Mouse (Mus musculus) E14TG2a.4 (cell line): ENCODE results near the gene Mmp15.

Source experiments
- CTCF ChIP-seq: conservative IDR thresholded peaks from 2 replicates; pipeline ENCODE4 v1.5.1; 2014; ENCODE audit warnings: low read length
- POU5F1 ChIP-seq: IDR thresholded peaks from 2 replicates; pipeline ENCODE4 v1.6.1; 2014; ENCODE audit warnings: low read length, borderline replicate concordance

DNA sequence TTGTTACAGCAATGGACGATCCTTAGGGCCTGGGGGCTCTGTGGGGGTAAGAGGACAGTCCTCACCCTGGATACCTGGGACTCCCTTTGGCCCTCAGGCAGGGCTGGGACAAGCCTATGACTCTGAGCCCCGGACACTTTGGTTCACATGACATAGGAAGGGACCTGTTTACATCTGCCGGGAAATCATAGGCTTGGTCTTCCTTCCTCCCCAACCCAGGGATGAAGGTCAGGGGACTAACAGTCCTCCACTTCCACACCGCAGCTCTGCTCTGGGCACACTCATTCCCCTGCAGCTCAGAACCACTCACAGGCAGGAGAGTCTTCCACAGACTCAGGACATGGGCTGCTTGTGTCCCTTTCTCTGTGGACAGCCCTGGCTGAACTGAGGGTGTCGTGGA, 25.2 kb upstream of the Mmp15 start:
- no peak for TF ChIP-seq CTCF
- no peak for TF ChIP-seq POU5F1
